Mouse (Mus musculus) liver, embryonic 13.5 days (tissue): ENCODE measurements around the gene Rbfox2. TPM values are rescaled to one million over a fixed set of nuclear protein-coding genes. Genes with fewer than 3 reads are reported as not detected.
"Not testable (repeated sequence)": the region's sequence is repeated elsewhere in the genome, so short reads cannot be mapped to it uniquely, and the experiment has no call there.

Experiments
- ATAC-seq: fragments of 200-750 bp; cut with Nextera tagmentation; 2 replicates; pipeline ENCODE4 v1.8.0; 2017; ENCODE audit warnings: low read depth, mild to moderate bottlenecking, moderate number of reproducible peaks, moderate library complexity
- DNase-seq: peaks from one replicate; pipeline ENCODE4 v3.0.0; 2022
- H3K27ac ChIP-seq: fragments of 300-500 bp; sonication (generic); 2 replicates; pipeline ENCODE4 v1.5.1; 2015; ENCODE audit warnings: moderate library complexity, mild to moderate bottlenecking, inconsistent platforms
- H3K27me3 ChIP-seq: fragments of 300-500 bp; sonication (generic); 2 replicates; pipeline ENCODE4 v1.6.1; 2015; ENCODE audit warnings: mild to moderate bottlenecking, inconsistent platforms
- H3K36me3 ChIP-seq: fragments of 300-500 bp; sonication (generic); 2 replicates; pipeline ENCODE4 v1.6.1; 2015; ENCODE audit warnings: mild to moderate bottlenecking, inconsistent platforms
- H3K4me1 ChIP-seq: fragments of 300-500 bp; sonication (generic); replicated peaks from 2 replicates; pipeline ENCODE4 v1.6.1; 2015; ENCODE audit warnings: inconsistent platforms
- H3K4me2 ChIP-seq: fragments of 300-500 bp; sonication (generic); 2 replicates; pipeline ENCODE4 v1.6.1; 2015; ENCODE audit warnings: inconsistent platforms, mild to moderate bottlenecking, moderate library complexity
- H3K4me3 ChIP-seq: fragments of 300-500 bp; sonication (generic); replicated peaks from 2 replicates; pipeline ENCODE4 v1.5.1; 2015; ENCODE audit warnings: mild to moderate bottlenecking, inconsistent platforms
- H3K9ac ChIP-seq: fragments of 300-500 bp; sonication (generic); 2 replicates; pipeline ENCODE4 v1.6.1; 2015; ENCODE audit warnings: mild to moderate bottlenecking, inconsistent platforms
- H3K9me3 ChIP-seq: fragments of 300-500 bp; sonication (generic); replicated peaks from 2 replicates; pipeline ENCODE4 v1.6.1; 2016; ENCODE audit warnings: inconsistent platforms
- WGBS: fragments of 180-500 bp; shearing (Covaris S2); methylation state at CpG from one replicate; pipeline ENCODE4 v1.1.7; 2015; ENCODE audit not compliant: insufficient replicate concordance; 5-methylcytosine and 5-hydroxymethylcytosine counted together
- polyA plus RNA-seq: library from polyadenylated mRNA; unstranded; fragments of >200 nt; fragmentation: Nextera tagmentation; extraction: Ambion mirVana; gene quantifications from 2 replicates; pipeline ENCODE4 v1.2.1, GENCODE M21; 2015

The Rbfox2 gene
- polyA plus RNA-seq, 1 experiment from 2014 or later, result 6.7 TPM

DNA sequence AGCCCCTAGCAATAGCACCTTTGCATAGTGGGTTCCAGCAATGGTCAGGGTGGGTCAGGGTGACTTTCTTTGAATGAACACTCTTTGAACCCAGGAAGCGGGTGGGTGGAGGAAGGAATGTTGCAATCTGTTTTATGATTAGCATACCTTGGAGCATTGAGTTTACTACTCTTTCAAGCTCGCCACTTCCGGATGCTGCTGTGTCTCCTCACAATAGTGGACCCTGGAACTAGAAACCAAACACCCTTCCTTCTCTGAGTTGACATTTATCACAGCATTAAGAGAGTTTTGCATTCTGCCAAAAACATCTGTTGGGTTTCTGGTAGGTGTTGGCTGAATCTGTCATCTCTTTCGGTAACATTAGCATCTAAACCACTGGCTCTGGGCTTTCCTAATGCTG is 247.4 kb downstream of the Rbfox2 start:
- 73% methylated on average over 4 of the region's 4 CpGs for WGBS
- not testable (repeated sequence) for ATAC-seq

DNA sequence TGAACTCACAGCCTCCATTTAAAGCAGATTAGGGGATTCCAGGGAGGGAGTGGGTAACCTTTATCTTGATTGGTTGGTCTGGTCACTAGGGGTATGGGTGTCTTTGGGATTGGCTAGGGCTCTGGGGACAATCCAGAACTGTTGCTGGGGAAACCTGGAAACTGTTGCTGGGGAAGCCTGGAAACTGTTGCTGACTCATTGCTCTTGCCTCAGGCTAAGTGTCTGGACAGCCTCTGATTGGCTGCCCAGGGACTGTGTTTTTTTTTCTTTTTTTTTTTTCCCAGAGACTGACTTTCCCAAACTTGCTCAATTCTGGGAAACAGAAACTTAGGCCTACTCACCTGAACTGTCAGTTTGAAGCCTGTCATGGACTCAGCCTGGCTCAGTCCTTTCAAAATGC is 248.2 kb downstream of the Rbfox2 start:
- H3K4me2 ChIP-seq, result no peak overlapping the region
- H3K4me1 ChIP-seq, result peaks cover 23% of the 10 kb centered on the region
- no peak overlapping the region for H3K27ac ChIP-seq
- no peaks in the 10 kb centered on the region for H3K9me3 ChIP-seq
- DNase-seq (no peak), ATAC-seq (peak; percentile 23; the same call in 1 of the 2 replicates)
- H3K36me3 ChIP-seq, result no peaks in the 10 kb centered on the region
- no peak overlapping the region for H3K9ac ChIP-seq
- H3K4me3 ChIP-seq, result no peak overlapping the region
- peaks cover 9% of the 10 kb centered on the region; the same call in 1 of the 2 replicates for H3K27me3 ChIP-seq

More for the DNA sequence above, 247.4 kb downstream of the Rbfox2 start:
- H3K27me3 ChIP-seq, H3K9ac ChIP-seq, H3K27ac ChIP-seq, H3K9me3 ChIP-seq, H3K4me3 ChIP-seq, H3K36me3 ChIP-seq, DNase-seq, H3K4me2 ChIP-seq: not testable (repeated sequence)
- peaks cover 16% of the 10 kb centered on the region; the same call in 1 of the 2 replicates for H3K4me1 ChIP-seq

DNA sequence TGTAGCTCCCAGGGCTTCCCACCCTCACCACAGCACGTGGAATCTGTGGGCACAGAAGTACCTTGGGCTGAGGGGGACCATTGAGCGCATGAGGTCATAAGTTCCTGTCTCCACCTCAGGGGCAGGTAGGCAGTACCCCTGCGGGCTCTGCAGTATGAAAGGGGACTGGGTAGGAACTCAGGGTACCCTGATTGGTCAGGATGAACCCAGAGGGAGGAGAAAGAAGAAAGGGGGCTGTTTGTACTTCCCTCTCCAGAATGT is 250.1 kb downstream of the Rbfox2 start:
- Histone ChIP-seq H3K27me3 (peaks cover 9% of the 10 kb centered on the region; the same call in 1 of the 2 replicates), H3K36me3 (no peaks in the 10 kb centered on the region), H3K9me3 (no peaks in the 10 kb centered on the region), H3K27ac (no peak overlapping the region), H3K4me1 (peaks cover 39% of the 10 kb centered on the region), H3K4me2 (no peak overlapping the region), H3K9ac (no peak overlapping the region), H3K4me3 (no peak overlapping the region)
- no peak for ATAC-seq
- no peak for DNase-seq
- 35% methylated on average over 3 of the region's 3 CpGs for WGBS

DNA sequence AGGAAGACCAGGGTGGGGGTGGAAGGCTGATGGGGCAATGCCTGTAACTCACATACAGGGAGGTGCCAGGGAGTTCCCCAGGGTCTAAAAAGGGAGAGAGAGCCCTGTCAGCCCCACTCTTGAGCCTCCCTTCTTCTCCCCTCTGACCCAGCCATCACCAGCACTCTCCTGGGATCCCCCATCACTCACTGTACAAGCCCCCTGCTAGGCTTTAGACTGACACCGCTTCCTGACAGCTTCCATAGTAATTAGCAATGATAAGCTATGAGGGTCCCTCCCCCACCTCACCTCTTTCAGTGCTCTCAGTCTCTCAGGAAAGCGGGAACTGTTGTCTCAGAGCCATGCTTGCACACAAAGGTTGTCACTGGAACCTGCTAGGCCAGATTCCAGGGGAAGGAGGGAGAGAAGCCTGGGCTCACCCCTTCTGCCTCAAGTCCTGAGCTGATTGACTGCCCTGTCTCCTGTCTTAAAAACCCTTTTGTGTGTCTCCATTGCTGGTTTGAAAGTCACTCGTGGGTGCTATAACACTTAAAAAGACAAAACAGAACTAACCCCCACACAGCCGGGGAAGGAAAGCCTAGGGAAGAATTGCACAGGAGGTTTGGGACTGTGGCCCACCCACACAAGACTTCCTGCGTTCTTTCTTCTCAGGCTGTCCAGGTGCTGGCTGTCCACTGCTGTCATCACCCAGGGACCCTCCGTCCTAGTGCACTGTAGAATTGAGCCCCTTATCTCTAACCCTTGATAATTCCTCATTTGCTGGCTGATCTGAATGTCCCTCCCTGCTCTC is 250.6 kb downstream of the Rbfox2 start:
- H3K27ac ChIP-seq, result no peak overlapping the region

DNA sequence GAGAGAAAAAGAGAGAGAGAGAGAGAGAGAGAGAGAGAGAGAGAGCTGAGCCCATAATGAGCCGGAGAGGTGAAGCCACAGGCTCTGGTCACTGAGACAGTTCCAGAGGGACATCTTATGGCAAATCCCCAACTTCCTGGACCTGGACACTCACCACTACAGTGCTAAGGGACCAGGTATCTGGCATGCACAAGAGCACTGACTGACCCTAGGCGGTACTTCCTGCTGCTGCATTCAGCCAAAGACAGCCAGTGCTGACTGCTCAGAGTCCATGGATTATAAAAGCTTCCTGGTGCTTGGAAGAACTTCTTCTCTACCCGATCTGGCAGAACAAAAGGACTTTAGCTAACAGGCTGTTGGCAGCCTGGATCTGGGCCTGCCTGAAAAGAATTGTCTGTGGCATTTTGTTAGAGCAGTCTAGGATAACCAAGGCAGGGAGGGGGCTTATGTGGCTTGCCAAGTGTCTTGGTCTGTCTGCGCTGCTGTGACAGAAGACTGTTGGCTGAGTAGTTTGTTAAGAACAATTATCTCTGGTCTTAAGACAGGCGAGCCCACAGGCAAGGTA is 252.1 kb downstream of the Rbfox2 start:
- Histone ChIP-seq H3K9ac (no peak overlapping the region), H3K9me3 (no peaks in the 10 kb centered on the region), H3K4me3 (no peak overlapping the region), H3K27me3 (peaks cover 11% of the 10 kb centered on the region), H3K27ac (no peak overlapping the region), H3K4me1 (peaks cover 42% of the 10 kb centered on the region), H3K36me3 (no peaks in the 10 kb centered on the region), H3K4me2 (no peak overlapping the region)
- no peak for ATAC-seq
- no peak for DNase-seq
- 54% methylated on average over 5 of the region's 5 CpGs for WGBS

More for the DNA sequence above, 250.6 kb downstream of the Rbfox2 start:
- Histone ChIP-seq H3K36me3 (no peaks in the 10 kb centered on the region), H3K27me3 (peaks cover 9% of the 10 kb centered on the region; the same call in 1 of the 2 replicates), H3K4me2 (no peak overlapping the region), H3K9ac (no peak overlapping the region), H3K4me1 (peaks cover 39% of the 10 kb centered on the region), H3K9me3 (no peaks in the 10 kb centered on the region), H3K4me3 (no peak overlapping the region)
- ATAC-seq, result no peak
- 38% methylated on average over 6 of the region's 6 CpGs for whole genome bisulfite sequencing
- no peak for DNase-seq

DNA sequence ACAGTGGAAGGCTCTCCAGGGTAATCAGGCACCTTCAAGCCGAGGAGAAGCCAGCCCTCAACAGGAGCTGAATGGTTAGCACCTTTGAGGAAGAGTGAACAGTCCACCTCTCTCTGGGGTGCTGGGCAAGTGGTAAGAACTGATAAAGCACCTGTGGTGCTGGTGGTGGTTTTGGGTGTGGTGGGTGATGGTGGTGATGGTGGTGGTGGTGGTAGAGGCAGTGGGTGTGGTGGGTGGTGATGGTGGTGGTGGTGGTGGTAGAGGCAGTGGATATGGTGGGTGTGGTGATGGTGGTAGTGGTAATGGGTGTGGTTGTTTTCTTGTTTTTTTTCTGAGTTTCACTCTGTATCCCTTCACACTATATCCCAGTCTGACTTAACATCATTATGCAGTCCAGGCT is 253.8 kb downstream of the Rbfox2 start:
- ATAC-seq (peak; percentile 91), DNase-seq (peak; percentile 45)
- Histone ChIP-seq H3K4me3 (no peak overlapping the region), H3K4me1 (peaks cover 42% of the 10 kb centered on the region), H3K36me3 (no peaks in the 10 kb centered on the region), H3K27me3 (peaks cover 11% of the 10 kb centered on the region), H3K9ac (no peak overlapping the region), H3K27ac (peak overlapping the region; percentile 75), H3K9me3 (no peaks in the 10 kb centered on the region), H3K4me2 (no peak overlapping the region)
- 32% methylated on average over 1 of the region's 1 CpGs for WGBS

- no peak overlapping the region for H3K9ac ChIP-seq
- H3K36me3 ChIP-seq, result no peaks in the 10 kb centered on the region
- peaks cover 37% of the 10 kb centered on the region for H3K4me1 ChIP-seq
- H3K27ac ChIP-seq, result peak overlapping the region; percentile 75
- no peaks in the 10 kb centered on the region for H3K9me3 ChIP-seq
- ATAC-seq (no peak), DNase-seq (no peak)
- peaks cover 11% of the 10 kb centered on the region for H3K27me3 ChIP-seq
- 23% methylated on average over 1 of the region's 1 CpGs for WGBS
- H3K4me3 ChIP-seq, result no peak overlapping the region
- no peak overlapping the region for H3K4me2 ChIP-seq
Observed at GRCm38 (mm10) chr15:77052176-77052575, 254.6 kb downstream of the Rbfox2 start.

DNA sequence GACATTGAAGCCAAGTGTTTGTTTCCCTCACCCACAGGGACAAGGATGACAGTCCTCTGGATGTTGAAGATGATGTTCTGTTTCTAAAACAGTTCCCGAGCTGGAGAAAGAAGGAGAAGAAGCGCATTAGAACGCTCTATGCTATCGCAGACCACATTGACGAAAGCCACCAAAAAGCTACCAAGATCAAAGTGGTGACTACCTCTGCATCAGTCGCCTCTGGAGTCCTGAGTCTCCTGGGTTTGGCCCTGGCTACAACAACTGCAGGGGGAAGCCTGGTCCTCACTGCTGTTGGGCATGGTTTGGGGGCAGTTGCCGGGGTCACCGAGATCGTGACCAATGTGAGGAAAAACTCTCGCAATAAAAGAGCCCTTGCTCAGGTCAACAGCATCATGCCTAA is 256.2 kb downstream of the Rbfox2 start, which contains the start of gene Mb:
TSS of gene Mb (minus strand) at position 101 of the 400 bp plus-strand sequence.
- H3K36me3 ChIP-seq, result no peaks in the 10 kb centered on the region
- H3K4me2 ChIP-seq, result no peak within 1 kb of the TSS
- H3K9me3 ChIP-seq, result no peaks in the 10 kb centered on the region
- no peak within 1 kb of the TSS for H3K27ac ChIP-seq
- no peak within 1 kb of the TSS for H3K9ac ChIP-seq
- peaks cover 3% of the 10 kb centered on the region for H3K27me3 ChIP-seq
- ATAC-seq (no peak), DNase-seq (no peak)
- peaks cover 26% of the 10 kb centered on the region for H3K4me1 ChIP-seq
- no peak within 1 kb of the TSS for H3K4me3 ChIP-seq
- 79% methylated on average over 10 of the region's 10 CpGs for WGBS

DNA sequence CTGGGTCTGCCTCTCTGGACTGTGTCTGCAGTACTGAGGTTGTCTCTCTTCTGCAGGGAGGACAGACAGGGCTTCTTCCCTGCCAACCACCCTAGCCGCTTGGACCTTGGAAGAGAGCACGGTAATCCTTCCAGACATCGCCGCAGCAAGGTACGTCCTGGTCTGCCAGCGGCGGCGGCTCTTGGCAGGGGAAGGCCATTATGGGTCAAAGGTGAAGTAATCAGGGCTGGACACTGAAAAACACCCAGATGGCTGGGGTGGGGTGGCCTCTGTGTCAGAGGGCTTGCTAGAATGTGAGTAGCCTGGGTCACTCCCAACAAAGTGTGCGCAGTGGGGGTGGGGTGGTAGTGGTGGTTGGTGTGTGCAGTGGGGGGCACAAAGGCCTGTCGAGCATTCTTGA is 261.2 kb downstream of the Rbfox2 start:
- Histone ChIP-seq H3K4me1 (no peaks in the 10 kb centered on the region; the same call in none of the 2 replicates), H3K36me3 (no peaks in the 10 kb centered on the region), H3K27ac (no peak overlapping the region), H3K4me3 (no peak overlapping the region), H3K9me3 (no peaks in the 10 kb centered on the region), H3K9ac (no peak overlapping the region), H3K4me2 (no peak overlapping the region), H3K27me3 (no peaks in the 10 kb centered on the region)
- DNase-seq (no peak), ATAC-seq (no peak)
- 72% methylated on average over 10 of the region's 10 CpGs for WGBS

- Histone ChIP-seq H3K36me3 (no peaks in the 10 kb centered on the region), H3K4me3 (no peak within 1 kb of the TSS), H3K9me3 (no peaks in the 10 kb centered on the region), H3K9ac (no peak within 1 kb of the TSS), H3K4me2 (peak within 1 kb of the TSS; percentile 14; the same call in 1 of the 2 replicates), H3K27ac (0 out of 2 replicates have a peak within 1 kb of the TSS, but pooled peaks have one; percentile 23), H3K27me3 (no peaks in the 10 kb centered on the region), H3K4me1 (no peaks in the 10 kb centered on the region; the same call in none of the 2 replicates)
- ATAC-seq (no peak), DNase-seq (no peak)
- WGBS, result 64% methylated on average over 12 of the region's 12 CpGs
Observed at GRCm38 (mm10) chr15:77044597-77045320, 262.0 kb downstream of the Rbfox2 start, which contains the start of gene Apol6. Apol6 (plus strand) TSS chr15:77044729.

GRCm38 (mm10) chr15:77040784-77041183 is 266.0 kb downstream of the Rbfox2 start:
- ATAC-seq (no peak), DNase-seq (no peak)
- Histone ChIP-seq H3K27ac (no peak overlapping the region), H3K9me3 (no peaks in the 10 kb centered on the region), H3K4me3 (no peak overlapping the region), H3K4me1 (peaks cover 11% of the 10 kb centered on the region), H3K9ac (no peak overlapping the region), H3K27me3 (peaks cover 5% of the 10 kb centered on the region; the same call in 1 of the 2 replicates), H3K4me2 (no peak overlapping the region), H3K36me3 (no peaks in the 10 kb centered on the region)
- 9% methylated on average over 3 of the region's 3 CpGs for WGBS
